Mouse (Mus musculus) hindbrain, embryonic 16.5 days (tissue): ENCODE measurements at regions not wholly inside any gene's neighbourhood (a gene's known extent, or its start where the extent isn't known, plus 50 kb on each side); places are given as distances from the start of the nearest gene placed in this dataset.
"Not testable (repeated sequence)": the region's sequence is repeated elsewhere in the genome, so short reads cannot be mapped to it uniquely, and the experiment has no call there.

Experiments used
- ATAC-seq: fragments of 200-750 bp; cut with Nextera tagmentation; 2 replicates; pipeline ENCODE4 v1.8.0; 2017; ENCODE audit warnings: moderate TSS enrichment, moderate library complexity
- H3K27ac ChIP-seq: fragments of 300-500 bp; sonication (generic); 2 replicates; pipeline ENCODE4 v1.5.1; 2014; ENCODE audit warnings: low read depth, mild to moderate bottlenecking, control low read depth, low read length, moderate library complexity
- H3K27me3 ChIP-seq: fragments of 300-500 bp; sonication (generic); replicated peaks from 2 replicates; pipeline ENCODE4 v1.6.1; 2014; ENCODE audit warnings: low read length; ENCODE audit not compliant: control insufficient read depth, insufficient read depth
- H3K36me3 ChIP-seq: fragments of 300-500 bp; sonication (generic); 2 replicates; pipeline ENCODE4 v1.6.1; 2014; ENCODE audit warnings: mild to moderate bottlenecking, low read length, moderate library complexity, mixed read lengths; ENCODE audit not compliant: control insufficient read depth, insufficient read depth
- H3K4me1 ChIP-seq: fragments of 300-500 bp; sonication (generic); 2 replicates; pipeline ENCODE4 v1.6.1; 2014; ENCODE audit warnings: low read depth, low read length; ENCODE audit not compliant: control insufficient read depth, insufficient read depth
- H3K4me2 ChIP-seq: fragments of 300-500 bp; sonication (generic); 2 replicates; pipeline ENCODE4 v1.6.1; 2014; ENCODE audit warnings: mild to moderate bottlenecking, low read length, control low read depth, moderate library complexity
- H3K4me3 ChIP-seq: fragments of 300-500 bp; sonication (generic); 2 replicates; pipeline ENCODE4 v1.5.1; 2014; ENCODE audit warnings: mild to moderate bottlenecking, low read length, control low read depth, moderate library complexity
- H3K9ac ChIP-seq: fragments of 300-500 bp; sonication (generic); 2 replicates; pipeline ENCODE4 v1.6.1; 2014; ENCODE audit warnings: low read depth, mild to moderate bottlenecking, control low read depth, low read length, moderate library complexity
- H3K9me3 ChIP-seq: fragments of 300-500 bp; sonication (generic); 2 replicates; pipeline ENCODE4 v1.6.1; 2014; ENCODE audit warnings: mild to moderate bottlenecking, low read length, moderate library complexity; ENCODE audit not compliant: control insufficient read depth
- WGBS: fragments of 180-500 bp; shearing (Covaris S2); extraction: QIAGEN DNeasy Blood & Tissue Kit; methylation state at CpG from one replicate; pipeline ENCODE4 v1.1.7; 2014; 5-methylcytosine and 5-hydroxymethylcytosine counted together

GRCm38 (mm10) chr2:39480236-39480635, 254.0 kb upstream of the Ppp6c start:
- no peak overlapping the region for H3K27ac ChIP-seq
- no peaks in the 10 kb centered on the region for H3K4me1 ChIP-seq
- no peak overlapping the region for H3K4me2 ChIP-seq
- ATAC-seq: no peak
- no peaks in the 10 kb centered on the region for H3K27me3 ChIP-seq
- no peak overlapping the region for H3K9ac ChIP-seq
- WGBS: 61% methylated on average over 3 of the region's 3 CpGs
- no peaks in the 10 kb centered on the region for H3K36me3 ChIP-seq
- H3K9me3 ChIP-seq: peaks cover 2% of the 10 kb centered on the region; the same call in 1 of the 2 replicates
- no peak overlapping the region for H3K4me3 ChIP-seq

- H3K27ac ChIP-seq, H3K9ac ChIP-seq, H3K36me3 ChIP-seq, ATAC-seq, H3K4me2 ChIP-seq, H3K9me3 ChIP-seq, H3K4me3 ChIP-seq, H3K4me1 ChIP-seq, H3K27me3 ChIP-seq: not testable (repeated sequence)
Observed at GRCm38 (mm10) chr2:39472925-39473324, 246.7 kb upstream of the Ppp6c start.
